Mouse (Mus musculus): ENCODE data around the gene Me1. TPM values are rescaled to one million over a fixed set of nuclear protein-coding genes. Genes with fewer than 3 reads are reported as not detected.

Gene Me1
- polyA plus RNA-seq, 1 experiment from 2014 or later: 26.2 TPM

DNA sequence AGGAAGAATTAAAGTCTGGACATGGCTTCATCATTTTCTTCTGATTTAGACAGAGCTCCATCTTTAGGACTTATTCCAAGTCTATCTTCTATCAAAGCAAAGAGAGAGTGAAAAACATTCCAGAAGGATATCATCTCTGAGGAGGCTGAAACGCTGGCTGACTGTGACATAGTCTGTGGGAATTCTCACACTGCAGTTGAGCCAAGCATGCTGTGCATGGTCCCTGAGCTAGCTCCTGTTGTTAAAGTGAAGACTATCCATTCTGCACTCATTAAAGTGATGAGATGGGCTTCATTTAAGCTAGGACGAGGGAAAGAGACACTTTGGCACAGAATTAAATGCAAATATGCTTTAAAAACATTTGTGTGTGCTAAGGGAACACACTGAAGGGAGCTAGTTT lies 20.8 kb upstream of the Me1 start:
- Histone ChIP-seq H3K36me3 (ENCODE audit: control insufficient read depth, insufficient read depth, low read length) (no peaks in the 10 kb centered on the region), H3K27ac (ENCODE audit: low read length) (no peak overlapping the region), H3K4me1 (replicated peaks; ENCODE audit: control insufficient read depth, insufficient read depth, low read length) (no peaks in the 10 kb centered on the region), H3K4me3 (ENCODE audit: low read length) (no peak overlapping the region), H3K9ac (ENCODE audit: low read length) (no peak overlapping the region), H3K9me3 (ENCODE audit: control insufficient read depth, low read length) (no peaks in the 10 kb centered on the region), H3K4me2 (ENCODE audit: low read depth, low read length) (no peak overlapping the region), H3K27me3 (ENCODE audit: control insufficient read depth, insufficient read depth, low read depth, low read length) (no peaks in the 10 kb centered on the region)
- ATAC-seq (ENCODE audit: low read depth): no peak
- 33% methylated on average over 2 of the region's 2 CpGs for WGBS

DNA sequence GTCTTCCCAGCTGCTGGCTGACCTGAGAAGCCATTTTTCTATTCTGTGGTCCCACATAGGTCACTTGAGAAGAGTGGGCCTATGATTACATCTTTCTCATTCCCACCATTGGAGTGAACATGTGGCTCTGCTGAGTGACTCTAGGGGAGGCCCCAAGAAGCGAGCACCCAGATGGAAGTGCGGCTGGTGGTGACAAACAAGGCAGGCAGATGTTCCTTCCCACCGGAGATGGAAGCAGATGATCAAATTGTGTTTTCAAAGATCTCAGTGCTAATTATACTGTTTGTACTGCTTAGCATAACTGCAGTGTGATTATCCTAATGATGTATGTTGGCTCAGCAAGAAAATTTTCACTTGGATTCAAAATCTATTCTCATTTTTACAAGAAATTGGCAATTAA lies 18.3 kb upstream of the Me1 start:
- no peaks in the 10 kb centered on the region for H3K4me1 ChIP-seq (replicated peaks; ENCODE audit: control insufficient read depth, insufficient read depth, low read length)
- H3K27me3 ChIP-seq (ENCODE audit: control insufficient read depth, insufficient read depth, low read depth, low read length): no peaks in the 10 kb centered on the region
- H3K36me3 ChIP-seq (ENCODE audit: control insufficient read depth, insufficient read depth, low read length): no peaks in the 10 kb centered on the region
- no peak overlapping the region for H3K27ac ChIP-seq (ENCODE audit: low read length)
- no peak overlapping the region for H3K9ac ChIP-seq (ENCODE audit: low read length)
- no peaks in the 10 kb centered on the region for H3K9me3 ChIP-seq (ENCODE audit: control insufficient read depth, low read length)
- ATAC-seq (ENCODE audit: low read depth): no peak
- WGBS: 95% methylated on average over 3 of the region's 3 CpGs
- no peak overlapping the region for H3K4me2 ChIP-seq (ENCODE audit: low read depth, low read length)
- no peak overlapping the region for H3K4me3 ChIP-seq (ENCODE audit: low read length)

DNA sequence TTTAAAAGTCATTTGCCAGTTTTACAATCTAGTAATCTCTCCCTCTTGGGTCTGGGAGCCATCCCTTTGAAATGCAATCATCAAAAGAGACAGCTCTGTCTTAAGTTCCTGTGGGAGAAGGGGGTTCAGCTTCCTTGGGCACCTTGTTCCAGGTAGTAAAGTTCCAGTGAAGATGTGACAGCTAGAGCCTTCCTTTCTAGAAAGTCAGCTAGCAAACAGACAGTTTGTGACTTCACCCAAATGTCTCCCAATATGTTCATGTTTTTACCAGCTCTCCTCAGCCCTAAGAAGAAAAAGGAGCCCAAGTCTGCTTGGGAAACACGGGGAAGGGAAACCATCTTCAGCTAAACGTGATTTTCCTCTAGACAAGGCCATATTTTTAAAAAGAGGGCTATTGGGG lies 16.9 kb upstream of the Me1 start:
- Histone ChIP-seq H3K4me3 (ENCODE audit: low read length) (no peak overlapping the region), H3K4me1 (replicated peaks; ENCODE audit: control insufficient read depth, insufficient read depth, low read length) (no peaks in the 10 kb centered on the region), H3K4me2 (ENCODE audit: low read depth, low read length) (no peak overlapping the region), H3K9ac (ENCODE audit: low read length) (no peak overlapping the region), H3K36me3 (ENCODE audit: control insufficient read depth, insufficient read depth, low read length) (no peaks in the 10 kb centered on the region), H3K9me3 (ENCODE audit: control insufficient read depth, low read length) (no peaks in the 10 kb centered on the region), H3K27ac (ENCODE audit: low read length) (no peak overlapping the region), H3K27me3 (ENCODE audit: control insufficient read depth, insufficient read depth, low read depth, low read length) (no peaks in the 10 kb centered on the region)
- ATAC-seq (ENCODE audit: low read depth): no peak
- 69% methylated on average over 2 of the region's 2 CpGs for WGBS

DNA sequence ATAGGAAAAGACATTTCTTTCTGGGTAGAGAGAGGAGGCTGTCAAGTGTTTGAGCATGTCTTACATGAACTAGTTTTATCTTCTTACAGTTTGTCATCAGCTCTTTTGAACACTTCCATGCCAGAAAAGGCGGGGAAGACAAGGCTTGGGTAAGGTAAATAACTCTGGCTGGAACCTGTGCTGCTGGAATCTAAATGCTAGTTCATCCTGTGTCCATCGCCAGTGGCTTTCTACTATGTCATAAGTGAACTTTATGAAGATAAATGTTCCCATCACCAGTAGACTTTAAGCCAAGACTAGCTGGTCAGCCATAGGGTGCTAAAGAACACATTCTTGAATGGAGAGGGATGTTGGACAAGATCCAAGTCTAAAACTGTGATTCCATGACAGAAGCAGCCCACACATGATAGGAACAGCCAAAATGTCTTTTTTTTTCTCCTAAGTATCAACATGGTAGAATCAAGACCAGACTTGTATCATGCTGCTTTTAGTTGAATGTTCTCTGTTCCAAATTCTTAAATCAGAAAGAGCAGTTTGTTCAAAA lies 14.4 kb upstream of the Me1 start:
- H3K27me3 ChIP-seq (ENCODE audit: control insufficient read depth, insufficient read depth, low read depth, low read length): no peaks in the 10 kb centered on the region
- H3K9me3 ChIP-seq (ENCODE audit: control insufficient read depth, low read length): no peaks in the 10 kb centered on the region
- no peak overlapping the region for H3K9ac ChIP-seq (ENCODE audit: low read length)
- no peak overlapping the region for H3K4me2 ChIP-seq (ENCODE audit: low read depth, low read length)
- H3K27ac ChIP-seq (ENCODE audit: low read length): no peak overlapping the region
- peak; percentile 67; the same call in 1 of the 2 replicates for ATAC-seq (ENCODE audit: low read depth)
- WGBS: 53% methylated on average over 2 of the region's 2 CpGs
- H3K4me3 ChIP-seq (ENCODE audit: low read length): no peak overlapping the region
- no peaks in the 10 kb centered on the region for H3K36me3 ChIP-seq (ENCODE audit: control insufficient read depth, insufficient read depth, low read length)
- no peaks in the 10 kb centered on the region for H3K4me1 ChIP-seq (replicated peaks; ENCODE audit: control insufficient read depth, insufficient read depth, low read length)

DNA sequence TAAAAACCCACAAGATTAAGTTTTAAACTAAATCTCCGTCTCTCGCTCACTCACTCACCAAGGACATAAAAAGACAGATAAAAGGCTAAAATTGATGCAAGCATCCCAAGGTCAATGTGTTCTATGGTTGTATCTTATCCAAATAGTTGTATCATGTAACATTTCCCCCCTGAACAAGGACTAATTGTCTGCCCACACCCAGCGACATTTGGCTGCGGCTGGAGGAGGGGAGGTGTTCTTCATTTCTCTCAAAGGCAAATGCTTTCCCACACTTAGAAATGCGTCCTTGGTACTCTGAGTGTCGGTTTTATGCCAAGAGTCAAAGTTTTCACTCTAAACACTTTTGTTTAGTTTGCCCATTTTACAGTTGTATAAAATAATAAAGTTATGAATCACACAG lies 13.2 kb upstream of the Me1 start:
- Histone ChIP-seq H3K27me3 (ENCODE audit: control insufficient read depth, insufficient read depth, low read depth, low read length) (no peaks in the 10 kb centered on the region), H3K36me3 (ENCODE audit: control insufficient read depth, insufficient read depth, low read length) (no peaks in the 10 kb centered on the region), H3K9me3 (ENCODE audit: control insufficient read depth, low read length) (no peaks in the 10 kb centered on the region), H3K4me2 (ENCODE audit: low read depth, low read length) (no peak overlapping the region), H3K4me3 (ENCODE audit: low read length) (no peak overlapping the region), H3K27ac (ENCODE audit: low read length) (no peak overlapping the region), H3K4me1 (replicated peaks; ENCODE audit: control insufficient read depth, insufficient read depth, low read length) (no peaks in the 10 kb centered on the region), H3K9ac (ENCODE audit: low read length) (no peak overlapping the region)
- WGBS: 53% methylated on average over 6 of the region's 6 CpGs
- ATAC-seq (ENCODE audit: low read depth): no peak

DNA sequence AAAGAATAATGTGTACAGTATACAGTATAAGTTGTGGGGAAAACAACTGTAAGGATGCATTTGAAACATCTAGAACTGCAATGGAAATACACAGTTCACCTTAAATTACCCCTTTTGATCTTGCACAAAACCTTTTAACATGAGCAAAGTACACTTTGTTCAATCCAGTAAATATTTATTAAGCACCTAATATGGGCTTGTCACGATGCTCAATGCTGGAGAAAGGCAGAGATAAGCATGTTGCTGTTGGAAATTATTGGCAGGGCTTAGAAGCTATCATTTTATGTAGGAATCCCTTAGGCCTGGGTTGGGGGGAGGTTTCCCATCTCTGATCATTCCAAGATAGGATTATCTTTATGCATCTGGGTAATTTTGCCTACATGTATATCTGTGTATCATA lies 11.7 kb upstream of the Me1 start:
- ATAC-seq (ENCODE audit: low read depth): no peak
- H3K9ac ChIP-seq (ENCODE audit: low read length): no peak overlapping the region
- H3K27me3 ChIP-seq (ENCODE audit: control insufficient read depth, insufficient read depth, low read depth, low read length): no peaks in the 10 kb centered on the region
- 44% methylated on average over 1 of the region's 1 CpGs for WGBS
- H3K36me3 ChIP-seq (ENCODE audit: control insufficient read depth, insufficient read depth, low read length): no peaks in the 10 kb centered on the region
- H3K4me1 ChIP-seq (replicated peaks; ENCODE audit: control insufficient read depth, insufficient read depth, low read length): no peaks in the 10 kb centered on the region
- no peak overlapping the region for H3K4me3 ChIP-seq (ENCODE audit: low read length)
- H3K9me3 ChIP-seq (ENCODE audit: control insufficient read depth, low read length): no peaks in the 10 kb centered on the region
- no peak overlapping the region for H3K4me2 ChIP-seq (ENCODE audit: low read depth, low read length)
- H3K27ac ChIP-seq (ENCODE audit: low read length): no peak overlapping the region

DNA sequence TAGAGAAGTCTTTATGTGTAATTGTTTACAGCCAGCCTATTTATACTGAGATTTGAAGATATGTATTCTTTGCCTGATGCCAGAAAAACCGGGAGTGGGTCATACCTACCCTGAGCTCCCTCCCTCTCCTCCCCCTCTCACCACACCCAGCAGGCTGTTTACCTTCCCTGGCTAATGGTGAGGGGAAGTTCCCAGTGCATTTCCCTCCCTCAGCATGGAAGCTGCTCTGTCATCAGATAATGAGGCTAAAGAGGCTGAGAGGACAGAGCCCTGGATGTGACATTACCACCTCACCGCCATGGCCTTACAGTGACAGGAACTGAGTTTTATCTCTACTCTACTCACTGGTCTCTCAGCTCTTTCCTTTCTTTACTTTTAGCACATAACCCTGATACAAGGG lies 6.1 kb upstream of the Me1 start:
- Histone ChIP-seq H3K36me3 (ENCODE audit: control insufficient read depth, insufficient read depth, low read length) (no peaks in the 10 kb centered on the region), H3K27me3 (ENCODE audit: control insufficient read depth, insufficient read depth, low read depth, low read length) (no peaks in the 10 kb centered on the region), H3K9ac (ENCODE audit: low read length) (no peak overlapping the region), H3K4me1 (replicated peaks; ENCODE audit: control insufficient read depth, insufficient read depth, low read length) (peaks cover 4% of the 10 kb centered on the region), H3K27ac (ENCODE audit: low read length) (peak overlapping the region; percentile 5; the same call in 1 of the 2 replicates), H3K9me3 (ENCODE audit: control insufficient read depth, low read length) (no peaks in the 10 kb centered on the region), H3K4me3 (ENCODE audit: low read length) (no peak overlapping the region), H3K4me2 (ENCODE audit: low read depth, low read length) (no peak overlapping the region)
- WGBS: 23% methylated on average over 2 of the region's 2 CpGs
- ATAC-seq (ENCODE audit: low read depth): peak; percentile 82

DNA sequence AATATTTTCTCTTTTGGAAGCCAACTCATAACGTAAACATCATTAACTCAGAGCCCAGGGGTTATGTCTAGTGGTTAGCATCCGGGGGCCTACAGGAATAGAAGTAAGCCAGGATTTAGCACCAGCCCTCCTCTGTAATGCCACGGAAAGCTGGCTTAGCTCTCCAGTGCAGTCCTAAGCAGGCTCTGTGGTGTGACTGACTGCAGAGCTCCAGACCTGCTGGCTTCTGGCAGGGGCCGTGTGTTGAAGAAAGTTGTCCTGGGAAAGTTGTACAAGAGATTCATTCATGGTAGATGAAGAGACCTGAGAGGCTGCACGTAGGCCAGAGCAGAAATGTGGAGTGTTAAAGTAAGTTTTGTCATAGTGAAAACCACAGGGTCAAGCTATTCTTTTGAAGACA lies 5.5 kb upstream of the Me1 start:
- Histone ChIP-seq H3K9me3 (ENCODE audit: control insufficient read depth, low read length) (no peaks in the 10 kb centered on the region), H3K4me1 (replicated peaks; ENCODE audit: control insufficient read depth, insufficient read depth, low read length) (peaks cover 4% of the 10 kb centered on the region), H3K9ac (ENCODE audit: low read length) (no peak overlapping the region), H3K4me2 (ENCODE audit: low read depth, low read length) (no peak overlapping the region), H3K27ac (ENCODE audit: low read length) (peak overlapping the region; percentile 64; the same call in 1 of the 2 replicates), H3K36me3 (ENCODE audit: control insufficient read depth, insufficient read depth, low read length) (no peaks in the 10 kb centered on the region), H3K4me3 (ENCODE audit: low read length) (no peak overlapping the region), H3K27me3 (ENCODE audit: control insufficient read depth, insufficient read depth, low read depth, low read length) (no peaks in the 10 kb centered on the region)
- ATAC-seq (ENCODE audit: low read depth): peak; percentile 71
- 17% methylated on average over 5 of the region's 5 CpGs for WGBS

DNA sequence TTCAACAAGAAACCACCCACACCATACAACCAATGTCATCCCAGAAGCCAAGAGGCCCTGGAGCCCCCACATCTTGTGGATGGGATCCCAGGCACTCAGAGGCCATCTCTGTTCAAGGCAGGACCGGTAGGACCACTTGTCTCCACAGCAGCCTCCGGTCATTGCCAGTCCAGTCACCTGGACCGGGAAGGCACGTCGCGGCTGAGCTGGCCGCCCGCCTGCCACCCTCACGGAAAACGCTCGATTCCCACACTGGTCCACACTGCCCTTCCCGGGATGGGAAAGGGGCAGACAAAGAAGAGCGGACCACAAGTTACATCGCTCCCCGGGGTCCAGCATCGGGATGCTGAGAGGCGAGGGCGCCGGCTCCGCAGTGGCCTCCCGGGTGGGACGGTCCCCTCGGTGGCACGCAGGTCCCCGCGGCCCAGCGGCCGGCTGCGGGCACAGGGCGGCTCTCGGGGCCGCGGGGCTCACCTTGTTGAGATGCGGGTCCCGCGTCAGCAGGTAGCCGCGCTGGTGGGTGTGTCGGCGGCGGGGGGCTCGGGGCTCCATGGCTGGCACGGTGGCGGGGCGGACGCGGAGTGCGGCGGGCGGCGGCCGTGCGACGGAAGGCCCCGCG lies 445 bp downstream of the Me1 start:
- Histone ChIP-seq H3K9ac (ENCODE audit: low read length) (peak overlapping the region; percentile 85), H3K4me1 (replicated peaks; ENCODE audit: control insufficient read depth, insufficient read depth, low read length) (0 out of 2 replicates have a peak, but pooled peaks cover 2% of the 10 kb centered on the region), H3K27ac (ENCODE audit: low read length) (peak overlapping the region; percentile 9; the same call in 1 of the 2 replicates), H3K27me3 (ENCODE audit: control insufficient read depth, insufficient read depth, low read depth, low read length) (no peaks in the 10 kb centered on the region), H3K4me3 (ENCODE audit: low read length) (peak overlapping the region; percentile 84), H3K4me2 (ENCODE audit: low read depth, low read length) (peak overlapping the region; percentile 87), H3K9me3 (ENCODE audit: control insufficient read depth, low read length) (no peaks in the 10 kb centered on the region), H3K36me3 (ENCODE audit: control insufficient read depth, insufficient read depth, low read length) (no peaks in the 10 kb centered on the region)
- 2% methylated on average over 43 of the region's 56 CpGs for WGBS
- ATAC-seq (ENCODE audit: low read depth): peak; percentile 70

Measured in lung, embryonic 16.5 days (tissue).